9 mouse cellular contexts compared by ENCODE assay signal in the genomic region with DNA sequence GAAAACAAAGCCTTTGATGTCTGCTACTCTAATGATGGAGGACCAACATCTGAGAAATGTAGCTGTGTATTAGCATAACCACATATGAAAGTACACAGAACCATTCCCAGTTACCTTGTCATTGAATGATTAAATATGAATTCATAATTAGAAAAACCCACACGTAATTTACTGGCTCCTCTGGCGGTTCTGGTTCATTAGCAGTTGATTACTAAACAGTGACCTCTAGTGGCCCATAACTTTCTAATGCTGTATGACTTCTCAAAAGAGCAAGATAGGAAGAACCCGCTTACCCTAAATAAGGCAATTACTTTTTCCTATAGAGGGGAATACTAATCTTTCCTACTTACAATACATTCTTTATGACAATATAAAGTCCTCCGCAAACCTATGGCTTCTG.
DNase-seq lines count a peak whose midpoint lies in the region; ATAC-seq and TF ChIP-seq lines count a peak whose summit lies in the region.
"Had no signal": no experiment of that assay in that cellular context is flagged by ENCODE, and none has a peak within 500 bp of the region (broad histone marks: within the 10 kb centered on the region; RNA-seq: fewer than 3 reads in every experiment).

No protein-coding gene starts in this region.

- CTCF ChIA-PET in Patski (lab: Charles Lee) = interaction anchor here (0.9 to 1.7 kb wide), 5 partner anchors 9 to 321 kb away, joined by 3 to 5 read pairs (median 3); no protein-coding TSS in a partner anchor

- no peaks in the 10 kb centered on the region for H3K27me3 ChIP-seq in Patski
- H3K27me3 ChIP-seq: limb, embryonic 15.5 days had no signal

- ATAC-seq in Patski = no peak
- no peak for ATAC-seq in erythroid progenitor cell, adult 5-6 weeks (replicated peaks; ENCODE audit: low FRiP score, poor library complexity, severe bottlenecking)

- in situ Hi-C loops in Patski (cut with MboI; ENCODE audit: low pct_unique_long_range_greater_than_20kb) = loop anchor here (5.0 kb wide), 1 partner anchor 305 kb away; no protein-coding TSS in a partner anchor

- TF ChIP-seq CTCF in Patski (IDR thresholded peaks at IDR 0.05) = peak; percentile 65

- peak; percentile 55 for DNase-seq in embryo, embryonic 10 days (ENCODE audit: low spot score)
- no peak for DNase-seq in embryo, embryonic 9.5 days (ENCODE audit: extremely low spot score)
- peak; percentile 67 for DNase-seq in layer of hippocampus, adult 9-10 months (ENCODE audit: low spot score)
- no peak for DNase-seq in layer of hippocampus, adult 8-10 months (ENCODE audit: low spot score in 2 of 2)
- DNase-seq in Patski (ENCODE audit: low read depth, low spot score) = no peak
- DNase-seq in lung, postnatal 25 days (ENCODE audit: low spot score) = peak; percentile 69
- no peak for DNase-seq in B cell, adult 2 months

- POLR2A ChIA-PET in Patski (lab: Charles Lee) = no interaction called here

Comparison
In these comparisons a context has a peak if more than half of its experiments do, and no peak if none do; other contexts are left out.
1. DNase-seq: peak in embryo, embryonic 10 days (single experiment), layer of hippocampus, adult 9-10 months (single experiment) and lung, postnatal 25 days (single experiment); none in embryo, embryonic 9.5 days (single experiment), layer of hippocampus, adult 8-10 months (0 of 2), Patski (single experiment) and B cell, adult 2 months (0 of 2).